Mouse (Mus musculus) activated CD4-positive, CD25-positive, alpha-beta regulatory T cell, adult 4 months (primary cell): ENCODE measurements around the gene Asphd1. TPM values are rescaled to one million over a fixed set of nuclear protein-coding genes. Genes with fewer than 3 reads are reported as not detected.

Experiments used
- ATAC-seq: one replicate; pipeline ENCODE4 v1.8.0; 2017
- polyA plus RNA-seq, 2 experiments: library from polyadenylated mRNA; unstranded; fragments of 100-300 nt; shearing (Covaris generic); gene quantifications; one replicate each; pipeline ENCODE4 v1.2.1; 2017

Asphd1 gene
- polyA plus RNA-seq, result under 1 TPM in 1 of 2 experiments, not detected in 1; 0.46 TPM

DNA sequence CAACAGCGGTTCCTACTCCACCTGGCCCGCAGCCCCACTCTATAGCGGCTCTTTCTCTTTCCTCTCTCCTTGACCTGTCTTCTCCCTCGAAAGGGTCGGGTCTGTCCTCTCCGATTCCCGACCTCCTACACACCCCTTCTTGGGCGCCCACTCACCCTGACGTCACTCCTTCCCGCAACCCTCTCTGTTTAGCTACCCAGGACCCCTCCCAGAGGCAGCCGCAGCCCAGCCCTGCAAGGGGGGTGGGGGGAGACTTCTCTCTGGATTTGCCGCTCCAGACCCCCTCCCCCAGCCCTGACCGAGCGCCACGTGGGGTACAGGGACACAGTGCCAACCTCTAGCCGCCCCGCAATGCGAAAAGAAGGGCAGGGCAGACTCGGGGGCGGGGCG, at the start of gene Asphd1:
Gene Asphd1, minus strand, starts transcription at position 180 of the 390 bp plus-strand sequence.
- no peak for ATAC-seq

GRCm38 (mm10) chr7:126996449-126996848, 47.1 kb upstream of the Asphd1 start:
- no peak for ATAC-seq

DNA sequence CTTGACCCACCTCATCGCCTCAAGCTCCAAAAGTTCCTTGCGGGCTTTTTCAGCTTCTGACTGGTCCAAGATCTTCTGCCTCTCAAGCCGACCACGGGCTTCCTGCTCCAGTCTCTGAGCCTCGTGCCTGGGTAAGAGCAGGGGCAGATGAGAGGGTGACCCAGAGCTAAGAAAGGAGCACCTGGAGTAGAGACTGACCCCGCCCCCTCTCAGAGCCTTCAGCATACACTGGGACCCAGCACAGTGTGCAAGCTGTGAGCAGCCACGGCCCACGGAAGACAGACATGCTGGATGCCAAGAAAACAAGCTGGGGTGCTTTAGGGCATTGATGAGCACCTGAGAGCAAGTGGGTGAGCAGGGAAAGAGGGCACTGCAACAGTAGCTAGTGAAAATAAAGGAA, 39.4 kb upstream of the Asphd1 start:
- no peak for ATAC-seq

- no peak for ATAC-seq
Measured at GRCm38 (mm10) chr7:126986319-126986718, 36.9 kb upstream of the Asphd1 start.

DNA sequence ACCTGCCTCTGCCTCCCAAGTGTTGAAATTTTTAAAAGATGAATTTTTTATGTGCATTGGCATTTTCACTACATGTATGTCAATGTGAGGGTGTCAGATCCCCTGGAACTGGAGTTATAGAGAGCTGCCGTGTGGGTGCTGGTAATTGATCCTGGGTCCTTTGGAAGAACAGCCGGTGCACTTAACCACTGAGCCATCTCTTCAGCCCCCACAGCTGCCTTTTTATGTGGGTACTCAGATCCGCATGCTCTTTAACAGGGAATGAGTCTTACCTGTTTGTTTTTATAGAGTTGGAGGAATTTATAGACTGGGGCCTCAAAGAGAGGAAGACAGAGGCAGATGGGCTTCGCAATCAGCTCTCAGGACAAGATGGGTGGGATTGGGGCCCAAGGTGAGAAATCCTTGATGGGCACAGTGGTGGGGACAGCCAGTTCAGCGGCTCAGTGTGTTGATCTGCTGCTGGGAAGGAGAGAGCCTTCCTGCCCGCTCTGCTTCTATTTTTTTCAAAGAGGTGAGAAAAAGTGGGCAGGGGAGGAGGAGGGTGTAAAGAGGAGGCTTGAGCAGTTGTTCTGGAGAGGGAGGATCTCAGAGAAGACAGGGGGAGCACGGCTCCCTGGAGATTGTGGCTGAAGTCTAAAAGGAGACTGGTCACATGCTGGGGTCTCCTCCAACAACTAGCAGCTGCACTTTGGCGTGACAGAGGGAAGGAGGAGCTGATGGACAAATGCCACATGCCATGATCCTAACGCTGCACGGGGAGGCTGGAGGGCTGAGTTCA, 35.5 kb upstream of the Asphd1 start:
- no peak for ATAC-seq

DNA sequence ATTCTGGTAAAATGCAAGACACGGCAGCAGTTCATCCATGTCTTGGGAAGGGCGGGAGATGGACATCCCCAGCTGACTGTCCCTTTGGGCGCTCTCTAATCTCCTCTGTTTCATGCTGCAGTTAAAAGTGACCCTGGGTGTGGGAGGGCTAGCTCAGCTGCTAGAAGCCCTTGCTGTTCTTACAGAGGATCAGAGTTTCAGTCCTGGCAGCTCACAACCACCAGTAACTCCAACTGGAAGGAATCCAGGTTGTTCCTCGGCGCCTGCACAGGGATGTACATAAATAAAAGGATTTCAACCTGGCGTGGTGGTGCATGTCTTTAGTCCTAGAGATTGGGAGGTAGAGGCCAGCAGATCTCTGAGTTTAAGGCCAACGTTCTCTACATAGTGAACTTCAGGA, 33.7 kb upstream of the Asphd1 start:
- ATAC-seq, result no peak

- ATAC-seq, result no peak
Measured at GRCm38 (mm10) chr7:126982054-126982453, 32.7 kb upstream of the Asphd1 start.

DNA sequence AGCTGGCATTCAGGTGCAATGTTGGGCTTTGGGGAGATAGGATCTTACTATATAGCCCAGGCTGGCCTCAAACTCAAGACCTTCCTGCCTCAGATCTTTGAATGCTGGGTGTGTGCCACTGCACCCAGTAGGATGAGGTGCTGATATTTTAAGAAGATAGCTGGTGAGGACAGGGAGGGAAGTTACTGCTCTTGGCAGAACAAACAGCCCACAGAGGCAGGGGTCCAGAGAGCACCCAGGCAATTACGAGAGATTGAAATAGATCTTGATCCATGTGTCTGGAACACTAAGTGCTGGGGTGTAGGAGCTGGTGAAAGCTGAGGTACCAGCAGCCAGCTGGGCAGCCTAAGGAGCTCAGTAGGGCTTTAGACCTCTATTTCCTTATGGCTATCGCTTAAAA, 32.2 kb upstream of the Asphd1 start:
- ATAC-seq, result no peak

GRCm38 (mm10) chr7:126978841-126979240, 29.5 kb upstream of the Asphd1 start:
- ATAC-seq, result peak; percentile 23

- no peak for ATAC-seq
Measured at GRCm38 (mm10) chr7:126976878-126977459, 27.6 kb upstream of the Asphd1 start.

GRCm38 (mm10) chr7:126975950-126976866, 26.8 kb upstream of the Asphd1 start, which contains the start of gene Cdiptos:
Gene Cdiptos, minus strand, starts transcription at chr7:126976098.
- peak; percentile 98 for ATAC-seq

DNA sequence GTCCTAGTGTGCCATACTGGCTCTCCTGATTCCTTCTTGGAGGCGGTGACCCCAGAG, 26.3 kb upstream of the Asphd1 start, which contains the start of gene Cdipt:
Gene Cdipt, plus strand, starts transcription at position 22 of the 57 bp plus-strand sequence.
- ATAC-seq, result no peak

- no peak for ATAC-seq
Measured at GRCm38 (mm10) chr7:126975493-126975892, 26.1 kb upstream of the Asphd1 start.

DNA sequence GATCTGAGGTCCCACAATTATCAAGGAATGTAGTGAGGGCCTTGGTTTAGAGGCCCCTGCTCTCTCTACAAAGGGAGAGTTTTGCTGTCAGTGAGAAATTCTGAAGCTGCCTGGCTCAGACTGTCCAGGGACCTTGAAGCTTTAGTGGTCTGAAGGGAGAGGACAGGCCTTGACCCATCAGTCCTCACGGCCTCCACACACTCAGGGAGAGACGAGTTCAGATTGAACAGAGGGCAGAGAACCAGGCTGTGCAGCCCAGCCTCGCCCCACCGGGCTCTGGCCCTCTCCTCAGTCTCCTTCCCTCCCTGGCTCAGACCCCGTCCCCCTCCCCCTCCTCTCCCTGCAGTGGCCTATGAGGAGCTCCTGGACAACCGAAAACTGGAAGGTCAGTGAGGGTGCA, 18.0 kb upstream of the Asphd1 start:
- ATAC-seq, result no peak

DNA sequence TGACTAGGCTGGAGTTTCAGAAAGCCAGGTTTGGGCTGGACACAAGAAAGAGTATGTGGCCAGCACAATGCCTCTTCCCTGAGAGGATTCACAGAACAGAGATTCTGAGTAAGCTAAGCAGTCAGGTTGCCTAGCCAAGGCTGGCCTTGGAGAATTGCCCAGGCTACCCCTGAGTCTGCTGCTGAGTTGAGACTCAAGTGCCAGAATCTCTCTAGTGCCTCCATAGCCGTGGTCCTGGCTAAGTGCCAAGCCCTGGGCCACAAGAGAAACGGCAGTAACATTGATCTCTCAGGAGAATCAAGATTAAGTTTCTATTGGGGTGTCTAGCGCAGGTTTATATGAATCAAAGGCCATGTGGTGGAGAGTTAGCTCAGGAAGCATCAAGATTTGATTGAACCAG, 16.2 kb upstream of the Asphd1 start:
- ATAC-seq, result no peak

DNA sequence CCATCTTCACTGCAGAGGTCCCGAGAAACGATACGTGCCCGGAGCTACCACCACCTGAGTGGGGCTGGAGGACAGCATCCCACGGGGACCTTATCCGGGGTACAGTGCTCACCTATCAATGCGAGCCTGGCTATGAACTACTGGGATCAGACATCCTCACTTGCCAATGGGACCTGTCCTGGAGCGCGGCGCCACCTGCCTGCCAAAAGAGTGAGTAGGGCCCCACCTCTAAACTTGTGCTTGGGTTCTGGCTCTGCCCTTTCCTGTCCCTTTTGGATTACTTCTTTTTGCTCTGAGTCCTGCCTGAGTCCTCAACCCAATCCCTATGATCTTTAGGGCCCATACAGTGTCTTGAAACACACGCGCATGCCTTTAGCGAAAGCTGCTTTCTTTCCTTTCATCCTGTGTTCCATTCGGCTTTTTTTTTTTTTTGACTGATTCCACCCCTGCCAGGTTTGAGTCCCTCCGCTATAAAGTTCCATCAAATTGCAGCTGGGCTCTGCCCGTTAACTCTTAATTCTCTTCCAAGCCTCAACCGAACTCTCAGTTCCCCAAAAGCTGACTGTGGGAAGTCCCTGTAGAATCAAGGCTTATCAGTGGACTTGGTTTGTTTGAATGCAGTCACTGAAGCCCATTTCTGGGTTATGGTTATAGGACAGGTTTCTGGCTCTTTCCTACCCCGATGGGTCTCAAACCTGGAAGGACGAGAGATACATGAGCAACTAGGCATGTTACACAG, 14.3 kb upstream of the Asphd1 start:
- ATAC-seq, result no peak

- ATAC-seq, result no peak
Measured at GRCm38 (mm10) chr7:126961965-126962364, 12.6 kb upstream of the Asphd1 start.

GRCm38 (mm10) chr7:126961095-126961494, 11.7 kb upstream of the Asphd1 start:
- no peak for ATAC-seq

DNA sequence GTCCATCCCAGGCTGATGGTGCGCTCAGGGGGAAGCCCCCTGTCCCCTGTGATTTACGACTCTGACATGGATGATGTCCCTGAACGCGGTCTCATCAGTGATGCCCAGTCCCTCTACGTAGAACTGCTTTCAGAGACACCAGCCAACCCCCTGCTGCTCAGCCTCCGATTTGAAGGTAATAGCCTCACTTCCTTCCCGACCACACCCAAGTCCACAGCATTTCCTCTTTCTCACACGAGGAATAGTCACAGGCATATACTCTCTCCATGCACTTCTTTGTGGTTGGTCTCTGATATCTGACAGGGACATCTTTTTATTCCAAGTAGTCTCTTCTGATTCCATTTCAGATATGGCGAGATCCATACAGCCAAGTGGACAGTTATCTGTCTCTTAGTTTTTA, 10.4 kb upstream of the Asphd1 start:
- no peak for ATAC-seq

- ATAC-seq, result no peak
Measured at GRCm38 (mm10) chr7:126955125-126955524, 5.7 kb upstream of the Asphd1 start.

GRCm38 (mm10) chr7:126952646-126953045, 3.3 kb upstream of the Asphd1 start:
- ATAC-seq, result no peak

- ATAC-seq, result no peak
Measured at GRCm38 (mm10) chr7:126951741-126952140, 2.4 kb upstream of the Asphd1 start.
